Mouse (Mus musculus): ENCODE measurements around the gene Mlst8. TPM values are rescaled to one million over a fixed set of nuclear protein-coding genes. Genes with fewer than 3 reads are reported as not detected.

The Mlst8 gene
- total RNA-seq, 2 experiments from 2014 or later, result 9.9 to 11.1 TPM

DNA sequence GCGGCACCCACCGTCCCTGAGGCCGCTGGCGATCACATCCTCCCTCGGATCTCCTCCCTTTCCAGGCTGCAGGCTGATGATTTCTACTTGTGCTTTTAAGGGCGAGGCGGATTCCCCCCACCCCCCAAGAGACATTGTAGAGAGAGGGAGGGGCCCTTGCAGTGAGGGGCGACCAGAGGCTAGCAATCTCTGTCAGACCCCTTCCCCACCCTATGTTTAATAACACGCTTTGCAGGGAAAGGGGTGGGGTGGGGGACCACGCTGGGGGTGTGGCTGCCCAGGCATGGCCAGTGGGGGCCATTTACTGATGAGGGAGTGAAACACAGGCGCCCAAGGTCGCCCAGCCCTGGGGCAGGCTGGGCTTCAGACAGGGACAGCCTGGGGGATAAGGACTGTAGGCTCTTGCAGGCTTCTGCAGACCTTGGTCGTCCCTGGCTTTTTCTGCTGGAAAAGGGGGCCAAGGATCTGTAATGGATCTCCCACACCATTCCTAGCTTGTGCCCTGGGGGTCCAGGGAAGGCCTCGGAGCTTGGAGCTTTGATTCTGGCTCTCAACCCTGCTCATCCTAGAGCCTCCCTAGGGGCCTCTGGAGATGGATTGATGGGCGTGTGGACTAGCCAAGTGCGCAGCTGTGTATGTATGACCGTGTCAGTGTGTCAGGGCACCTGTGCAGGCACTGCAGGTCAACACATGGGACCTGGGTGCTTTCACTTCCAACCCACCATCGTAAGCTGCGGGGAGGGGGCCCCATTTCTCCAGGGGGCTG lies 10.6 kb upstream of the Mlst8 start:
- DNase-seq (ENCODE audit: low spot score), result no peak

DNA sequence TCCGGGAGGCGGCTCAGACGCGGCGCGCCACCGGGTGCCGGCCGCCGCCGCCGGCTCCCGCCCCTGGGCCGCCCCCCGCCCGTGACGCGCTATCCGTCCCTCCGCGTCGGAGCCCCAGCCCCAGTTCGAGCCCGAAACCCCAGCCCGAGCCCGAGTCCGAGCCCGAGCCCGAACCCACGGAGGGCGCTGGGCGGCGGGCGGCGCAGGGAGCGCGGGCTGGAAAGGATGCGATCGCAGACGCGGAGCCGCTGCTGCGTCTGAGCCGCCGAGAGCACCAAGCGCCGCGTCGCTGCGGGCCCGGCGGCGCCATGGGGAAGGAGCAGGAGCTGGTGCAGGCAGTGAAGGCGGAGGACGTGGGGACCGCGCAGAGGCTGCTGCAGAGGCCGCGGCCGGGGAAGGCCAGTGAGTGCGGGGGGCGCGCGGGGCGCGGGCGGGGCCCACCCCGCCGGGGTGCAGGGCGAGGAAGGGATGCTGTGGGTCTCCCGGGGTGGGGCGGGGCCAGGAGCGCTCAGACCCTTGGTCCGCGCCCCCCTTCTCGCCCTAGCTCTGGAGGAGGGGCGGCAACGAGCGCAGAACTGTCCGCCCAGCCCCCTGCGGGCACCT lies 9.9 kb upstream of the Mlst8 start:
- DNase-seq (ENCODE audit: low spot score), result no peak

DNA sequence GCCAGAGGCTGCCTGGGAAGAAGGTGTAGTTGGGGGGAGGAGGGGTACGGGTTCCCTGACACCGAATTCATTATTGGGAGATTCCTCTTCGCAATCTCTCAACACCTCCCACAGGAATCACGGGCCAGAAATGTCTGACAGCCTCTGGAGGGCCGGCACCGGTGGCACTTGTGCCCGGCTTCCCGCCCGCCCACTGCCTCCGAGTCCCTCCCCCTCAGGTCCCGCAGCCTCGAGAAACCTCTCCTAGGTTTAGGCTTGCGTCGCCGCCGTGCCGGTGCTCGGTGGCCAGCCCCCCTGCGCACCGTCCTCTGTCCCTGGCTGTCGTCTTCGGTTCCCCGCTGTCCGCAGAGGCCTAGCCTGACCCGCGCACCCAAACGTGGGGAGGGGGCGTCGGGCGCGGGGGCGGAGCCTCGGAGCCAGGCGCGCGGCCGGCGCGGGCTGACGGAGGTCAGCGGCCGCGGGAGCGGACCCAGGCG lies 9.3 kb upstream of the Mlst8 start, which contains the start of gene Caskin1:
Caskin1 (plus strand) TSS at position 416 of the 476 bp plus-strand sequence.
- DNase-seq (ENCODE audit: low spot score), result no peak

DNA sequence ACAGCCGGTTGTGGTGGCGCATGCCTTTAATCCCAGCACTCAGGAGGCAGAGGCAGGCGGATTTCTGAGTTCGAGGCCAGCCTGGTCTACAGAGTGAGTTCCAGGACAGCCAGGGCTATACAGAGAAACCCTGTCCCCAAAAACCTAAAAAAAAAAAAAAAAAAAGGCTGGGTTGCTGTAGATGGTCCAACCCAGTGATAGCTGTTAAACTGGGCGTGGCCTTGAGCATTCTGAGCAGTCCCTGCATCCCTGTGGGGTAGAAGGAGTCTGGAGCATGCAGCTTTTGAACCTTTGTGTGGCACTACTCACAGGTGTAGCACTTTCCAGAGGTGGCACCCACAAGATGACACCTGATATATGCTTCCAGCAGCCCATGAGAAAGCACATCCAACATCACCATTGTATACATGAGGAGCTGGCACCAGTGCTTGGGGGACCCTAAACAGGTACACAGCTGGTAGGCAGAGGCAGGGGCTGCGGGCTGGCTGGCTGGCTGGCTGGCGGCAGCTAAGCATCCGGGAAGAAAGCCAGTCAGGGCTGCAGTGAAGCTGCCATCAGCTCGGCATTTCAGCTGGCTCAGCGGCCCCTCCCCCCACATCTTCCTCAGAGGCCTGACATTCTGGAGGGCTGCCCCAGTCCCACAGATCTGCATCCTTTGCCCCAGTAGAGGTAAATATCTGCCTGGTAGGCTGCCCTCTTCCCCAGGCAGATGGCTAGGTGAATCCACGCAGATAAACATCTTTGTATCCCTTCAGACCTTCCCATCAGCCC lies 6.4 kb upstream of the Mlst8 start:
- no peak for DNase-seq (ENCODE audit: low spot score)

DNA sequence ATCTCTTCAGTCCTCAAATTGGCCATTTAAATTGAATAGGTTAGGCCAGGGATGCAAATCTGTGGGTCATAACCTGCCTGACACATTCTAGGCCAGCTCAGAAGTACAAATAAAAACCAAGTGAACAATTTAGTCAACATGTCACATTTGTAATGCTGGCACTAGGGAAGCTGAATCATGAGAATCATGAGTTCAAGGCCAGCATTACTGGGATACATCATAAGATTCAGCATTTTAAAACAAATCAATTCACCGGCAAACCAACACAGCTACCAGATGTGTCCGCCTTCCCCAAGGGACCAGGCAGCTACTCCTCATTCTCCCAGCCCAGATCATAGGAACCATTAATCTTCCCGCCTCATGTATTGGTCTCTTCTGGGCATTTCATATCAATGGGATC lies 4.6 kb upstream of the Mlst8 start:
- no peak for DNase-seq (ENCODE audit: low spot score)

DNA sequence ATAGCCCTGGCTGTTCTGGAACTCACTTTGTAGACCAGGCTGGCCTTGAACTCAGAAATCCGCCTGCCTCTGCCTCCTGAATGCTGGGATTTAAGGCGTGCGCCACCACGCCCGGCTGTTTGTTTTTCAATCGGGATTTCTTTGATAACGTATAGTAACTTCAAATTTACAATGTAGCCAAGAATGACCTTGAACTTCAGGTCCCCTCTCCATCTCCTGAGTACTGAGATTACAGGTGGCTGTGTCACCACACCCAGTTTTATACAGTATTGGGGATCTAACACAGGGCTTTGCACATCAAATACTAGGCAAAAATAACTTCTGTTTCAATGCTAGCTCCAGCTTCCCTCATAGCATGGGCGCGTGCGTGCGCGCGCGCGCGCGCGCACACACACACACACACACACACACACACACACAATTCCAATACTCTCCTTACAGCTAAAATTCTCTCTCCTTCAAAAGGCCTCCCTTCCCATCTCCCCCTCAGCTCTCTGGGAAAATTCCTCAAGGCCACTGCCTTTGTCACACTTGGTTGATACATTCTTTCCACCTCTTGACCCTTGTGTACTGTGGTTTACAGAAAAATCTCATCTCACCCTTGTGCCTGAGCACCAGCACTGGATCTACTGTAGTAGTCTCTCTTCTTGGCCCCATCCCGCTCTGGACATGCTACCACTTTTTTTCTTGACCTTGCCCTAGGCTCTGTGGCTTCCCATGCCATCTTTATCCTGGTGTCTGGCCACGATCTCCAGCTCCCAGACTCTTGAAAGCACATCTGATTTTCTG lies 2.3 kb upstream of the Mlst8 start:
- no peak for DNase-seq (ENCODE audit: low spot score)

DNA sequence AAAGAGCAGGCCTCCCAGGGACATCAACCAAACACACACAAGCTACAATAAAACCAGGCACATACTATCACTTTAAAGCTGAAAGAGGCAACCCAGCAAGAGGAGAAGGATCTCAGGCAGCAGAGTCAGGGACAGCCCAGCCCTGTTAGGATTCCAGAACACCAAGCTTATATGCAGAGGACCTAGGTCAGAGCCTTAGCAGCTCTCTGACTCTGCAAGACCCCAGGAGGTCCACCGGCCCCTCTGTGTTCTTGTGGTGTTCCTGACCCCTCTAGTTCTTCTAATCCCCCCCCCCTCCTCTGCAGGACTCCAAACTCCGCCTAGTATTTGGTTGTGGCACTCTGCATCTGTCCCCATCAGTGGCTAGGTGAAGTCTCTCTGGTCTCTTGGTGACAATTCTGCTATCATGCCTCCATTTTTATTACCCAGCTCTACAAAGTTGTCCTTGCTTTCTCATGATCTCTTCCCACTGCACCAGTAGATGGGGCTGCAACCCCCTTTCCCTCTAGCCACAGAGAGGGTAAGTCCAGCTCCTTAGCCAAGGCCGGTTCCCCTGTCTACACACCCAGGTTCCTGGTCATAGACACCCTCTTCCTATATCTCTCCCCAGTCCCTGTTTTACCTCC lies 1.4 kb upstream of the Mlst8 start:
- DNase-seq (ENCODE audit: low spot score), result no peak

DNA sequence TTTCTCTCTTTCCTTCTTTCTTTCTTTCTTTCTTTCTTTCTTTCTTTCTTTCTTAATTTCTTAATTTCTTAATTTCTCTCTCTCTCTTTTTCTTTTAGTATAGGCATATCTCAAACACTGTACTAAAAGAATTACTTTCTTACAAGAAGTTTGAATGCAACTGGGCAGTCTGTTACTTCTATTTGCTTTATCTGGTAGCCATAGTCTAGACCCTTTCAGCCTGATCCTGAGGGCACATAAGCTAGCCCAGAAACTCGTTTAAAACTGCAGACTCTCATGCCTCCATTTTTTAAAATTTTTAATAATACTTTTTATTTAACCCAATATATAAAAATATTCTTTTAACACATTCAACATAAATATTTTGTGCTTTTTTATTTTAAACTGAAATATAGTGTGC lies 553 bp upstream of the Mlst8 start:
- DNase-seq (ENCODE audit: low spot score), result no peak

DNA sequence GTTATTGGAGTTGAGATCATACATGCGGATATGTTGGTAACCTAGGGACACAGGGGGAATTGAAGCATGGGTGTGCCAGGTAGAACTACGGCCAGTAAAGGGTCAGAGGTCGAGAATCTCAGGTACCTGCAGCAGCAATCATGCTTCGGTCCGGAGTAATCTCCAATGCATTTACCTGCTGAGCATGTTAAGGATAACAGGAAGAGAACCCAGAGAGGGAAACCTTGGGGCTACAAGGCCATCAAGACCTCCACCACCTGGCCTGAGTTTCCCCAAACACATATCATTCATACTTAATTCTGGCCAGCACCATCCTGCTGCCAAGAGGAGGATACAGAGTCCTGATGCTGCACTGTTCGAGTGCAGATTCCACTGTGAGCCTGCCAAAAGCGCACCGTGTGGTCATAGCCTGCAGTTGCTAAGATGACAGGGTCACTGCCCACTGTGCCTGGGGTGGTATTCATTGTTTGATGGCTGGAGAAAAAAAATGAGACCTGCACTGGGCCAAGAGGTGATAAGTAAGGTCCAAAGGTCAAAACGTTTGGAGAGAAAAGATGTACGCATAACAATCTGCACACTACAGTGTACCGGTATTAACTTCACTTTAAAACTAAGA lies 785 bp downstream of the Mlst8 start:
- DNase-seq (ENCODE audit: low spot score), result no peak

DNA sequence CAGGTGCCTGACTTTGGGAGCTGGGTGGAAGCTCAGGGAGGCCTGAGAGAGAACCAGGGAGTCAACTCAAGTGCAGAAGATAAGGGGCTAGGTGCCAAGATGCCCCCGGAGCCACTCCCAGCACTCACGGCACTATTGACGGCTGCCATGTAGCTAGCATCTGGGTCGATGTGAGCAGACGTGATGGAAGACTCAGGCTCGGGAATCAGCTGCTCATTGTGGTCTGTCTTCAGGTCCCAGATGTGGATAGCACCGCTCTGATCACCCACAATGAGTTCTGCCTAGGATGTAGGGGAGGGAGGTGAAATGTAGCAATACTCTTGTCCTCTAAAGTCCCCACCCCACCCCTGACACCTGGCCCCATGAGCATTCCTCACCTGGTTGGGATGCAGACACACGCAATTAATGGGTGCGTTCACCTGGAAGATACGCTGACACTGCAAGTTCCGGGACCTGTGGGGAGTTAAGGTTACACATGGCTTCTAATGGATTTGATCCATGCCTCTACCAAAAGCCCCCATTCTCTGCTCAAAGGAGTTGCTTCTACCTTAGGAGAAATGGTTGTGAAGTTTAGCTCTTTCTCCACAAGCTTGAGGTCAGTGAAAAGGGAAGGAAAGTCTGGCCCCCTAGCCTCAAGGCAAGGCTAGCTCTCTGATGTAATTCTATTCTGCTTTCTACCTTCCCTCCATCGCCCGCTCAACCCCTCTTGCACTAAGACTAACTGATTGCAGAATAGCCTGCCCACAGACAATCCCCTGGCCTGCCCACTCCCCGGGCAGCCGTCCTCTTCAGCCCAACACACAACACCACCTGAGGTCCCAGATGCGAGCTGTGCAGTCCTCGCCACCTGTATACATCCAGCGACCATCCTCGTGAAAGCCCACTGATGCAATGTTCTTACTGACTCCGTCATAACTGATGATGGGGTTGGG lies 1.6 kb downstream of the Mlst8 start:
- no peak for DNase-seq (ENCODE audit: low spot score)

DNA sequence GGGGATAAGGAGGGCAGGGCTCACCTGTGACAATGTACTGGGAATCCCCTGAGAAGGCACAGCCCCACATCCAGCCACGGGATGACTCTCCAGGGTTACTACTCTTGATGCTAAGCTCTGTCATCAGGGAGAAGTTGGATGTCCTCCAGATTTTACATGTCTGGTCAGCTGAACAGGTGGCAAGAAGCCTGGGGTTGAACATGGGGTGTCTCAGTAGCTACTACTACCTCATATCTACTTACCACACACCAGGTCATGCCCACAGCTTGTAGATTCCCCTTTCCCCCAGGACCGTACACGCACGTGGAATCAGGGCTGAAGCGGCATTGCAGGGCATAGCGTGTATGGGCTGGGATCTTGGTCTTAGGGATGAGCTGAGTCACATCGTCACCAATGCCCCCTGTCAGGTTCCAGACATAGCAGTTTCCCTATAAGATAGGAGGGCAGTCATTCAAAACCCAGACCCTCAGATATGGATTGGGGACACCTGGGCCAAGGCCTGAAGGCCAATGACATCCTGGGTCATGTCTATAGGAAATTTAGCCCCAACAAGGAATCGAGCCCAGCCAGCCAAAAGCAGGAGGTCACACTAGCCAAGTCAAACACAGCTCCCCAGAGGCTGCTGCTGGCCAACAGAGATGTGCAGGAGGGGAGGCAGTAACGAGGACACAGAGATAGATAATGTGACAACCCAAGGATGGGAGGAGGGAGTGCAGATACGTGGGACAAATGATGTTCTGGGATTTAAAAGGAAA lies 2.7 kb downstream of the Mlst8 start:
- DNase-seq (ENCODE audit: low spot score), result no peak

DNA sequence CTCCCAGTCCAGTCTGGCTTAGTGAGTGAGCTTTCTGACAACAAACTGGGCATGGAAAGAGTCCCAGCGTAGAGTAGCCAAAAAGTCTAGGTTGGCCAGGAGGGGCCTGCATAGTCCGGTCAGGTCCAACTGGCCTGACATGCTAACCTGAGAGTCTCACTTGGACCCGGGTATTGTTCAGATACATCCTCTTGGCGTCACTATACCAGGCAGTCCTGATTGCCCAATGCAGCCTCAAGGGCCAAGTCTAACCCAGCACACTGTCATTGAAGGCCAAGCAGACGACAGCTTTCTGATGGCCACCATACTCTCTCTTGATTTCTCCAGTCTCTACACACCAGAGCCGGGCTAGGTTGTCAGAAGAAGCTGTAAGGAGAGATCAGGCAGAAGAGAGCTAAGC lies 3.3 kb downstream of the Mlst8 start:
- DNase-seq (ENCODE audit: low spot score), result no peak

DNA sequence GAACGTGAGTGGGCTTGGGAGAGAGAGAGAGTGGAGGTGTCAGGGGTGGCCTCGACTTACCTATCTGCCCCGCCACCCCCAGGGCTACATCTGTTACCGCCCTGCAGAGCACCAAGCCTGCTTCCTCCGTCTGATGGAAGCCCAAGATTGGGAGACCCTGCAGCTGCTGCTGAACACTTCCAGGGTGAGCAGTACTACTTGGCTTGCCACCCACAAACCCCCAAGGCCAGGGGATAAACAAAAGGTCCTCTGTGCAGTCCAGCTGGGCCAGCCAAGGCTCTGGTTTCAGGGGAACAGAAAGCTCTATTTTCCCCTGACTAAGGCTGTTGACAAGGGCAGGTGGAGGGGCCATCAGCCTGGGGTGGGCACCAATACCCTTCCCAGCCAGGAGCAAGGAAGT lies 4.3 kb downstream of the Mlst8 start:
- no peak for DNase-seq (ENCODE audit: low spot score)

DNA sequence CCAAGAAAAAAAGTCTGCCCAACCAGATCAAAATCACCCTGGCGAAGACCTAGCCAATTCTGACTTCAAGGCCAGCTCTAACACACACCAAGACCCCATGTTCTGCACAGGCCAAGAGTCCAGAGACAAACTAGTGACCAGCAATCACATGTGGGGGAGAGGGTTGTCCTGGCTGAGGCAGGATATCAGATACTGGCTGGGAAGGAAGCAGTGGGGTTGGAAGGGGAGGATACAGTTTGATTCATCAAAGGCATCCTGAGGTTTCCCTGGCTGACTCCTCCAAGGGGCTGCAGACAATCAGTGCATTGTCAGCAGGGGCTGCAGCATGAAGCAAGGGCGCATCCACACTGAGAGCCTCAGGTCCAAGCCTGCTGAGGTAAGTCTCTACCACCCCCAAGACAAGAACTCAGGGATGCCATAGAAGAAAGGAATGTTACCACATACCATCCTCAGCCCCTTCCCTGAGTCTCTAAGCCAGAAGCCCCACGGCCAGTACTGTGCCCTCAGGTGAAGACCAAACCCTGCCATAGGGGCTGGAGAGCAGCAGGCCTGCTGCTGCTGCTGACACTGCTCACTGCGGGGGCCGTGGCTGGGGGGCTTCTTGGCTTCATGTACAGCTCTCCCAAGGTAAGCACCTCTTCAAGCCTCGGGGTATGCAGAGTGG lies 5.1 kb downstream of the Mlst8 start, which contains the start of gene Bricd5:
Bricd5 (plus strand) TSS at position 273 of the 664 bp plus-strand sequence.
- DNase-seq (ENCODE audit: low spot score), result no peak

DNA sequence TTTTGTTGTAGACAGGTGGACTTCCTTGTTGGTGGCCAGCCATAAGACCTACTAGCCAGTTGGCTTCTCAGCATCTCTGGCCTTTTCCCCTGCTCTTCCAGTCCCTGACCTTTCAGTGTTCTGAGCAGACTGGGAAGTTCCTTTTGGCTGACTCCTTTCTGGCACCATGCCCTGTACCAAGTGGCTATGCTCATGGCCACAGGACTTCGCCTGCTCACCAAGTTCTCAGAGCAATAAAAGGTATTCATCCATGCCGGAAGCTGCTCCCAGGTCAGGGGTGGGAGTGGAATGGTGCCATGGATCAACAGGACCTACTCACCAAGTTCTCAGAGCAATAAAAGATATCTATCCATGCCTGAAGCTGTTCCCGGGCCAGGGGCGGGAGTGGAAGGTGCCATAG lies 6.4 kb downstream of the Mlst8 start:
- DNase-seq (ENCODE audit: low spot score), result peak; percentile 85

DNA sequence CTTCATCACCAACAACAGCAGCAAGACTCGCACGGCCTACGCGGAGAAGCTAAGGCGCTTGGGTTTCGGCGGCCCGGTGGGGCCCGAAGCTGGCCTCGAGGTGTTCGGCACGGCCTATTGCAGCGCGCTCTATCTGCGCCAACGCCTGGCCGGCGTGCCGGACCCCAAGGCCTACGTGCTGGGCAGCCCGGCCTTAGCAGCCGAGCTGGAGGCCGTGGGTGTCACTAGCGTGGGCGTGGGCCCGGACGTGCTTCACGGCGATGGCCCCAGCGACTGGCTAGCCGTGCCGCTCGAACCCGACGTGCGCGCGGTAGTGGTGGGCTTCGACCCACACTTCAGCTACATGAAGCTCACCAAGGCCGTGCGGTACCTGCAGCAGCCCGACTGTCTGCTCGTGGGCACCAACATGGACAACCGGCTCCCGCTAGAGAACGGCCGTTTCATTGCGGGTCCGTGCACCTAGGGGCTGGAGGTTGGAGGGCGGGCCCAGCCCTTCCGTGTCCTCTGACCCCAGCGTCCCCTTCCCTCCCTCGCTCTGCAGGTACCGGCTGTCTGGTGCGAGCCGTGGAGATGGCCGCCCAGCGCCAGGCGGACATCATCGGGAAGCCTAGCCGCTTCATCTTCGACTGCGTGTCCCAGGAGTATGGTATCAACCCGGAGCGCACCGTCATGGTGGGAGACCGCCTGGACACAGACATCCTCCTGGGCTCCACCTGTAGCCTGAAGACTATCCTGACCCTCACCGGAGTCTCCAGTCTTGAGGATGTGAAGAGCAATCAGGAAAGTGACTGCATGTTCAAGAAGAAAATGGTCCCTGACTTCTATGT lies 8.0 kb downstream of the Mlst8 start:
- DNase-seq (ENCODE audit: low spot score), result no peak

DNA sequence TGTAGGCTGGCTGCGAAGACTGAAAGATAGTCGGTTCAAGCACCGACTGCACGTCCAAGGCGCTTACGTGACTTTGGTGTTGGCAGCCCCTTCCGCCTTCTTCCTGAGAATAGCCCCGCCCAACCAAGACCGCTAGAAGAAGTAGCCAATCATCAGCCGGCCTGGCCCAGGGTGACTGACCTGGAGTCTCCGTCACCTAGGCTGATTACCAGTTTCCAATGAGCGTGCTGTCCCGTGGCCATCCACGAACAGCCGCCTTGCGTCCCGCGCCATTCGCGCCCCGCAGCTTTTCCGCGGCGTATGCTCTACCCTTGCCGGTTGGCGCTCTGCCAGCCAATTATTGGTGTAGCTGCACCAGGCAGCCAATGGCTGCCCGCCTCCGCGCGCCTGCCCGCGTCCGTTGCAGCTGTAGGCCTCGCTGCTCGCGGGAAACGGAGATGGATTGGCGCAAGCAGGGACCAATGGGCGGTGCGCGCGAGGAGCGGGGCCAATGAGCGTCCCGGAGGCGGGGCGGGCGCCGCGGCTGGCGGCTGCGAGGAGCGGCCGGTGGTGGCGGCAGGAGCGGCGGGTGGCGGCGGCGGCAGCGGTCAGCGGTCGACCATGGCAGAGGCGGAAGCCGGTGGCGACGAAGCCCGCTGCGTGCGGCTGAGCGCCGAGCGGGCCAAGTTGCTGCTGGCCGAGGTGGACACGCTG lies 8.8 kb downstream of the Mlst8 start, which contains the start of the genes E4f1 and Pgp:
E4f1 (minus strand) TSS at position 404 of the 693 bp plus-strand sequence.
Pgp (plus strand) TSS at position 483 of the 693 bp plus-strand sequence.
- peak; percentile 98 for DNase-seq (ENCODE audit: low spot score)

Data from gastrocnemius, adult 18-20 months (tissue).